Mouse (Mus musculus) liver, embryonic 11.5 days (tissue): ENCODE measurements around the gene Wee1. TPM values are rescaled to one million over a fixed set of nuclear protein-coding genes. Genes with fewer than 3 reads are reported as not detected.

ENCODE experiments used
- ATAC-seq: fragments of 200-750 bp; cut with Nextera tagmentation; replicated peaks from 2 replicates; pipeline ENCODE4 v1.8.0; 2017; ENCODE audit warnings: moderate number of reproducible peaks, mild to moderate bottlenecking, moderate TSS enrichment, moderate library complexity; ENCODE audit not compliant: low FRiP score
- DNase-seq: peaks from one replicate; pipeline ENCODE4 v3.0.0-alpha.2; 2017; ENCODE audit warnings: low spot score
- H3K27ac ChIP-seq: fragments of 300-500 bp; sonication (generic); 2 replicates; pipeline ENCODE4 v1.5.1; 2014; ENCODE audit warnings: mild to moderate bottlenecking, low read depth, low read length, control low read depth
- H3K27me3 ChIP-seq: fragments of 300-500 bp; sonication (generic); replicated peaks from 2 replicates; pipeline ENCODE4 v1.6.1; 2014; ENCODE audit warnings: low read length, mixed read lengths; ENCODE audit not compliant: control insufficient read depth, insufficient read depth
- H3K36me3 ChIP-seq: fragments of 300-500 bp; sonication (generic); 2 replicates; pipeline ENCODE4 v1.6.1; 2014; ENCODE audit warnings: mild to moderate bottlenecking, low read length, moderate library complexity, mixed read lengths; ENCODE audit not compliant: control insufficient read depth, insufficient read depth
- H3K4me1 ChIP-seq: fragments of 300-500 bp; sonication (generic); replicated peaks from 2 replicates; pipeline ENCODE4 v1.6.1; 2014; ENCODE audit warnings: low read length, mixed read lengths; ENCODE audit not compliant: control insufficient read depth, insufficient read depth
- H3K4me2 ChIP-seq: fragments of 300-500 bp; sonication (generic); 2 replicates; pipeline ENCODE4 v1.6.1; 2014; ENCODE audit warnings: mild to moderate bottlenecking, control low read depth, moderate library complexity
- H3K4me3 ChIP-seq: fragments of 300-500 bp; sonication (generic); 2 replicates; pipeline ENCODE4 v1.5.1; 2014; ENCODE audit warnings: low read depth, low read length, control low read depth
- H3K9ac ChIP-seq: fragments of 300-500 bp; sonication (generic); 2 replicates; pipeline ENCODE4 v1.6.1; 2014; ENCODE audit warnings: low read depth, low read length, control low read depth
- H3K9me3 ChIP-seq: fragments of 300-500 bp; sonication (generic); 2 replicates; pipeline ENCODE4 v1.6.1; 2016; ENCODE audit warnings: low read length, inconsistent platforms, mixed read lengths; ENCODE audit not compliant: control insufficient read depth
- WGBS: fragments of 180-500 bp; shearing (Covaris S2); extraction: QIAGEN DNeasy Blood & Tissue Kit; methylation state at CpG from one replicate; pipeline ENCODE4 v1.1.7; 2014; 5-methylcytosine and 5-hydroxymethylcytosine counted together
- polyA plus RNA-seq: library from polyadenylated mRNA; unstranded; fragments of >200 nt; fragmentation: Nextera tagmentation; extraction: Ambion mirVana; gene quantifications from 2 replicates; pipeline ENCODE4 v1.2.1, GENCODE M21; 2014

Wee1 gene
- polyA plus RNA-seq, 1 experiment from 2014 or later = 26.5 TPM

- H3K4me1 ChIP-seq = no peaks in the 10 kb centered on the region
- no peak overlapping the region for H3K9ac ChIP-seq
- no peak for DNase-seq
- ATAC-seq = no peak
- H3K36me3 ChIP-seq = no peaks in the 10 kb centered on the region
- no peak overlapping the region for H3K27ac ChIP-seq
- no peaks in the 10 kb centered on the region for H3K27me3 ChIP-seq
- H3K4me3 ChIP-seq = no peak overlapping the region
- WGBS = 50% methylated on average over 7 of the region's 7 CpGs
- H3K9me3 ChIP-seq = no peaks in the 10 kb centered on the region
- no peak overlapping the region for H3K4me2 ChIP-seq
Measured at GRCm38 (mm10) chr7:110189951-110190350, 68.1 kb downstream of the Wee1 start.

Other genes with a start within 250 kb of the Wee1 start
- 21.8 and 26.7 TPM in 2 replicates for gene Dennd5a, start 161.6 kb upstream of the Wee1 start, polyA plus RNA-seq
- 65.0 and 72.6 TPM in 2 replicates for gene Tmem41b, start 135.1 kb upstream of the Wee1 start, polyA plus RNA-seq
- 36.8 and 45.0 TPM in 2 replicates for gene Ipo7, start 103.8 kb upstream of the Wee1 start, polyA plus RNA-seq
- 16.8 and 19.5 TPM in 2 replicates for gene Zfp143, start 60.8 kb upstream of the Wee1 start, polyA plus RNA-seq
- gene Swap70, start 99.7 kb downstream of the Wee1 start, polyA plus RNA-seq = 19.6 and 25.3 TPM in 2 replicates